Mouse (Mus musculus): ENCODE measurements around the gene Sfn. TPM values are rescaled to one million over a fixed set of nuclear protein-coding genes. Genes with fewer than 3 reads are reported as not detected.

Sfn gene
- polyA plus RNA-seq (2017; shearing (Covaris generic)) = 12.1 TPM

GRCm38 (mm10) chr4:133601721-133602218 is at the start of gene Sfn:
TSS of gene Sfn (minus strand) at chr4:133602168.

DNA sequence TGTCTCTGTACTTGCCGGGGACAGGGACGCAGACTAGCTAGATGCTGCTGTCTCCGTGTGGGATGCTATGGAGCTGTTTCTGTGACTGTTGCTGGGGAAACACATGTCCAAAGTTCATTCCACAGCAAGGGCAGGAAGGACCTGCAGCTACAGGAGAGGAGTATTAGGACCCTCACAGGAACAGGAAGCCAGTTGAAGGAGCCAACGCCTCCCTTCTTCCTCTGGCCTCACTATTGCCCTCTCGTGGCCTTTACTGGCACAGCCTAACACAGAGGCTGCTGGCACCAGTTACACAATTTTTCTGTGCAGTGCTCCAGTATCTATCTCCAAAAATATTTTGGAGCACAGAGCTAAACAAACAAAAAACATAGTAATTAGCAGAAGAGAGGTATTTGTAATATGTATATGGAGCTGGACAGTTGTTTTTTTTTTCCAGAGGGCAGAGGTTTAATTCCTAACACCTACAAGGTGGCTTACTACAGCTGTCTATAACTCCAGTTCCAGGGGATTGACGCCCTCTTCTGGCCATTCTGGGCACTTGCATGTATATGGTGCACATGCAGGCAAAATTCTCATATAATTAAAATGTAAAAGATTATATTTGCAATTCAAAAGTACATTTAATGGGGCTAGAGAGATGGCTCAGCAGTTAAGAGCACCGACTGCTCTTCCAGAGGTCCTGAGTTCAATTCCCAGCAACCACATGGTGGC is 48.2 kb upstream of the Sfn start, which contains the start of gene Zdhhc18:
Gene Zdhhc18 (minus strand): TSS at position 166 of the 711 bp plus-strand sequence.

DNA sequence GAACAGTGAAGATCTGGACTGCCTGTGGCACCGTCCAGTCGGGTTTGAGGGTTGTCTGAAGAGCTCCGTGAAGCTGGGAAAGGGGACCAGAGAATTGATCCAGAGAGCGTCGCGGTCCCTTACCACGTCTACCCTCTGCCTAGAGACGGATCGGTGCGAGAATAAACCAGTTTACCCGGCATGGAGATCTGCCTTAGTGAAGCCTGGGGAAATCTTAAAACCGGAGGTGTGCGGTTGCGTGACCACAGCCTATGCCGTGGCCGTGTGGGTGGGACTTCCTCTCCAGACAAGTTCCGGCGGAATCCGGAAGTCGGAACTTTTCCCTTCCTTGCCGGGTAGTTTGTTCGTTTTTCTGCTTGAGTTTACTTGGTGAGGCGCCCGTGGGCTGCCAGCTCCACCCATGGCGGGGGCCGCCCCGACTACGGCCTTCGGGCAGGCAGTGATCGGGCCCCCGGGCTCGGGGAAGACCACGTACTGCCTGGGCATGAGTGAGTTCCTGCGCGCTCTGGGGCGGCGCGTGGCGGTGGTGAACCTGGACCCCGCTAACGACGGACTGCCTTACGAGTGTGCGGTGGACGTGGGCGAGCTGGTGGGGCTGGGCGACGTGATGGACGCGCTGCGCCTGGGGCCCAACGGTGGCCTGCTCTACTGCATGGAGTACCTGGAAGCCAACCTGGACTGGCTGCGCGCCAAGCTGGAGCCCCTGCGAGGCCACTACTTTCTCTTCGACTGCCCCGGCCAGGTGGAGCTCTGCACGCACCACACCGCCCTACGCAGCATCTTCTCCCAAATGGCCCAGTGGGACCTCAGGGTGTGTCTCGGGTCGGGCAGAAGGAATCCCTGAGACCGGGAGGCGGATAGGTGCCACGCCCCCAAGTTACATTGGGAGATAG is 17.7 kb downstream of the Sfn start, which contains the start of gene Gpn2:
Gene Gpn2 (plus strand): TSS at position 304 of the 893 bp plus-strand sequence.

DNA sequence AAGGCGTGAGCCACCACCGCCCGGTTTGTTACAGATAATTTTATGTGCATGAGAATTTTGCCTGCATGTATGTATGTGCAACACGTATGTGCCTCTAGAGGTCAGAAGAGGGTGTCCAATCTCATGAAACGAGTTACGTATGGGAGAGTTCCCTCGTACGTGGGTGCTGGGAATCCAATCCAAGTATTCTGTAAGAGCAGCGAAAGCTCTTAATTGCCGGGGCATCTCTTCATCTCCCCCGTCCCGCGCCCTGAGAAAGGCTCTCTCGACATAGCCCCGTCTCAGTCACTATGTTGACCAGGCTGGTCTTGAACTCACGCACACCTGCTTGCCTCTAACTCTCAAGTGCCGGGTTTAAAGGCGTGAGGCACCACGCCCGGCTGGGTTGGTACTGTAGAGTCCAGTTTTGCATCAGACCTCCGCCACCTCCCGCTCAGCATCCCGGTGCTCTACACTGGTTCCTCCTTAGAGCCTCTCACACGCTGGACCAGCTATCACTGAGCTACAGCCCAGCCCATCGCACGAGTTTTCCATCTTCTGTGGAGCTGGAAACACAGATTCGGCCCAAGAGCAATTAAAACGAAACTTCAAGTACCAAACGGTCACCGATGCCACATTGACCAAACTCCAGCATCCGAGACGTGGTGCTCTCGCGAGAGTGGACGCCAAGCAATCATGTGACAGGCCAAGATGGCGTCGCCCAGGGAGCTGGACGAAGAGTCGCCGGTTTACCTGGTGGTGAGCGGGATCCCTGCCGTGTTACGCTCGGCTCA is 27.7 kb downstream of the Sfn start, which contains the start of gene Gpatch3:
Gene Gpatch3 (plus strand): TSS at position 676 of the 773 bp plus-strand sequence.

GRCm38 (mm10) chr4:133552768-133553447 is 49.1 kb downstream of the Sfn start, which contains the start of gene Nr0b2:
TSS of gene Nr0b2 (plus strand) at chr4:133553376.

Other genes with a start within 250 kb of the Sfn start
- 3.8 TPM for gene Wdtc1, start 248.7 kb downstream of the Sfn start, polyA plus RNA-seq (2017; shearing (Covaris generic))
- gene Slc9a1, start 232.5 kb downstream of the Sfn start, polyA plus RNA-seq (2017; shearing (Covaris generic)) = 26.6 TPM
- not detected for gene Tent5b, start 122.0 kb downstream of the Sfn start, polyA plus RNA-seq (2017; shearing (Covaris generic))
- not detected for gene Trnp1, start 103.6 kb downstream of the Sfn start, polyA plus RNA-seq (2017; shearing (Covaris generic))
- 0.76 TPM for gene Kdf1, start 83.2 kb downstream of the Sfn start, polyA plus RNA-seq (2017; shearing (Covaris generic))
- gene Nudc, start 56.2 kb downstream of the Sfn start, polyA plus RNA-seq (2017; shearing (Covaris generic)) = 98.6 TPM
- not detected for gene Nr0b2, start 48.8 kb downstream of the Sfn start, polyA plus RNA-seq (2017; shearing (Covaris generic))
- gene Gpatch3, start 27.4 kb downstream of the Sfn start, polyA plus RNA-seq (2017; shearing (Covaris generic)) = 3.1 TPM
- 14.3 TPM for gene Gpn2, start 17.8 kb downstream of the Sfn start, polyA plus RNA-seq (2017; shearing (Covaris generic))
- 20.7 TPM for gene Zdhhc18, start 48.0 kb upstream of the Sfn start, polyA plus RNA-seq (2017; shearing (Covaris generic))
- 25.9 TPM for gene Pigv, start 70.5 kb upstream of the Sfn start, polyA plus RNA-seq (2017; shearing (Covaris generic))
- 35.2 TPM for gene Arid1a, start 154.6 kb upstream of the Sfn start, polyA plus RNA-seq (2017; shearing (Covaris generic))

Data from CD4-positive, CD25-positive, alpha-beta regulatory T cell, adult 9 weeks (primary cell).